Mouse (Mus musculus): ENCODE results near the gene Olfr768.
"Not testable (repeated sequence)": the region's sequence is repeated elsewhere in the genome, so short reads cannot be mapped to it uniquely, and the experiment has no call there.

The Olfr768 gene

GRCm38 (mm10) chr10:129099275-129099674, at the start of gene Olfr768:
Olfr768 (minus strand) TSS chr10:129099375.
- no peak for DNase-seq (ENCODE audit: low read depth, low spot score)

- no peak for DNase-seq (ENCODE audit: low read depth, low spot score)
These were observed 39.7 kb upstream of the Olfr768 start, which contains the start of gene Olfr770 for GRCm38 (mm10) chr10:129138898-129139297. Olfr770 (minus strand) TSS chr10:129138998.

- DNase-seq (ENCODE audit: low read depth, low spot score), result no peak
These were observed 18.6 kb upstream of the Olfr768 start, which contains the start of gene Olfr769 for GRCm38 (mm10) chr10:129117761-129118160. Olfr769 (minus strand) TSS chr10:129117861.

GRCm38 (mm10) chr10:129115146-129115545, 16.0 kb upstream of the Olfr768 start:
- no peak for DNase-seq (ENCODE audit: low read depth, low spot score)

- no peak for DNase-seq (ENCODE audit: low read depth, low spot score)
These were observed 2.1 kb upstream of the Olfr768 start for GRCm38 (mm10) chr10:129101231-129101630.

- not testable (repeated sequence) for DNase-seq (ENCODE audit: low read depth, low spot score)
These were observed 16.4 kb downstream of the Olfr768 start, which contains the start of gene Olfr767 for GRCm38 (mm10) chr10:129082810-129083209. Olfr767 (minus strand) TSS chr10:129082910.

- no peak for DNase-seq (ENCODE audit: low read depth, low spot score)
These were observed 30.3 kb downstream of the Olfr768 start, which contains the start of gene Olfr766-ps1 for GRCm38 (mm10) chr10:129068877-129069276. Olfr766-ps1 (minus strand) TSS chr10:129068977.

- DNase-seq (ENCODE audit: low read depth, low spot score), result not testable (repeated sequence)
These were observed 49.3 kb downstream of the Olfr768 start, which contains the start of gene Olfr765 for GRCm38 (mm10) chr10:129049898-129050297. Olfr765 (minus strand) TSS chr10:129049998.

All from telencephalon, adult 2 months (tissue).